Mouse (Mus musculus) heart, adult 2 months (tissue): ENCODE measurements around the gene Mef2c.

ENCODE experiments used
- CTCF ChIP-seq: fragments of 200-600 bp; IDR thresholded peaks from 2 replicates; pipeline ENCODE4 v1.8.1; 2022; ENCODE audit warnings: antibody characterized with exemption, mild to moderate bottlenecking, moderate library complexity
- EP300 ChIP-seq: fragments of 200-500 bp; IDR thresholded peaks from 2 replicates; pipeline ENCODE4 v1.6.1; 2011; ENCODE audit warnings: low read depth, low read length, control low read depth; ENCODE audit not compliant: insufficient read depth
- POLR2A ChIP-seq: fragments of 200-500 bp; IDR thresholded peaks from 2 replicates; pipeline ENCODE4 v1.6.1; 2011; ENCODE audit warnings: mild to moderate bottlenecking, low read depth, low read length, control low read depth; ENCODE audit not compliant: insufficient read depth

- TF ChIP-seq EP300 = no peak
- no peak for TF ChIP-seq CTCF
- no peak for TF ChIP-seq POLR2A
These were observed 148.2 kb downstream of the Mef2c start for GRCm38 (mm10) chr13:83651941-83652548.
